Mouse (Mus musculus): ENCODE measurements around the gene Gm10436. TPM values are rescaled to one million over a fixed set of nuclear protein-coding genes. Genes with fewer than 3 reads are reported as not detected.
"Not testable (repeated sequence)": the region's sequence is repeated elsewhere in the genome, so short reads cannot be mapped to it uniquely, and the experiment has no call there.

Gm10436 gene
- total RNA-seq (2021) (not detected), polyA plus RNA-seq (2012; rRNA removed) (not detected in 2 replicates)
- long read RNA-seq: 0 reads

GRCm38 (mm10) chr12:88182008-88182407 lies at the start of gene Gm10436:
TSS of gene Gm10436 (minus strand) at chr12:88182108.
- not testable (repeated sequence) for DNase-seq

GRCm38 (mm10) chr12:88219445-88219844 lies 37.5 kb upstream of the Gm10436 start:
- no peak for DNase-seq

GRCm38 (mm10) chr12:88218059-88218458 lies 36.2 kb upstream of the Gm10436 start:
- DNase-seq: not testable (repeated sequence)

GRCm38 (mm10) chr12:88214641-88215040 lies 32.7 kb upstream of the Gm10436 start:
- DNase-seq: no peak

GRCm38 (mm10) chr12:88211458-88211857 lies 29.6 kb upstream of the Gm10436 start:
- DNase-seq: not testable (repeated sequence)

- DNase-seq: no peak
Observed at GRCm38 (mm10) chr12:88202856-88203255, 20.9 kb upstream of the Gm10436 start.

Other genes starting within 250 kb of the Gm10436 start
- not detected for gene Gm2042, start 228.0 kb downstream of the Gm10436 start, total RNA-seq (2021)
- not detected in 2 replicates for gene Gm2042, start 228.0 kb downstream of the Gm10436 start, polyA plus RNA-seq (2012; rRNA removed)
- gene Gm2075, start 170.3 kb downstream of the Gm10436 start, total RNA-seq (2021): not detected
- not detected in 2 replicates for gene Gm2075, start 170.3 kb downstream of the Gm10436 start, polyA plus RNA-seq (2012; rRNA removed)
- gene Gm6803, start 163.3 kb downstream of the Gm10436 start, total RNA-seq (2021): not detected
- not detected in 2 replicates for gene Gm6803, start 163.3 kb downstream of the Gm10436 start, polyA plus RNA-seq (2012; rRNA removed)
- gene Gm2056, start 155.1 kb downstream of the Gm10436 start, total RNA-seq (2021): not detected
- gene Gm2056, start 155.1 kb downstream of the Gm10436 start, polyA plus RNA-seq (2012; rRNA removed): not detected in 2 replicates
- not detected for gene Gm16368, start 98.4 kb downstream of the Gm10436 start, total RNA-seq (2021)
- gene Gm16368, start 98.4 kb downstream of the Gm10436 start, polyA plus RNA-seq (2012; rRNA removed): not detected in 2 replicates
- gene Gm8332, start 68.0 kb upstream of the Gm10436 start, total RNA-seq (2021): not detected
- gene Gm8332, start 68.0 kb upstream of the Gm10436 start, polyA plus RNA-seq (2012; rRNA removed): not detected in 2 replicates
- gene Gm5662, start 92.4 kb upstream of the Gm10436 start, total RNA-seq (2021): not detected
- gene Gm5662, start 92.4 kb upstream of the Gm10436 start, polyA plus RNA-seq (2012; rRNA removed): not detected in 2 replicates
- not detected for gene Gm5039, start 141.9 kb upstream of the Gm10436 start, total RNA-seq (2021)
- gene Gm5039, start 141.9 kb upstream of the Gm10436 start, polyA plus RNA-seq (2012; rRNA removed): not detected in 2 replicates
- gene Adck1, start 178.4 kb upstream of the Gm10436 start, total RNA-seq (2021): 10 to 100 TPM; 19.4 to 23.7 TPM
- 31.0 and 35.6 TPM in 2 replicates for gene Adck1, start 178.4 kb upstream of the Gm10436 start, polyA plus RNA-seq (2012; rRNA removed)

Data from adrenal gland, adult 2 months (tissue).